Mouse (Mus musculus) stomach, postnatal 0 days (tissue): ENCODE measurements at regions not wholly inside any gene's neighbourhood (a gene's known extent, or its start where the extent isn't known, plus 50 kb on each side); places are given as distances from the start of the nearest gene placed in this dataset.

Experiments
- CTCF ChIP-seq: IDR thresholded peaks from 2 replicates; pipeline ENCODE4 v1.5.1; 2016; ENCODE audit warnings: antibody characterized with exemption, low read depth, mild to moderate bottlenecking, moderate library complexity
- EP300 ChIP-seq: optimal IDR thresholded peaks from 2 replicates; pipeline ENCODE3; 2016; ENCODE audit warnings: antibody characterized with exemption

- no peak for TF ChIP-seq EP300
- no peak for TF ChIP-seq CTCF
Observed at GRCm38 (mm10) chr11:31753211-31753610, 81.5 kb upstream of the Bod1 start.
